Mouse (Mus musculus) adrenal gland, postnatal 10 days (tissue): ENCODE measurements around the gene Slc4a2. TPM values are rescaled to one million over a fixed set of nuclear protein-coding genes. Genes with fewer than 3 reads are reported as not detected.

Experiments
- DNase-seq: peaks from one replicate; pipeline ENCODE4 v3.0.0; 2021; ENCODE audit warnings: mixed read lengths
- long read RNA-seq, 2 experiments: library from polyadenylated mRNA; stranded (forward); transcript quantifications; one replicate each; pipeline ENCODE4 v2.0.0; 2021
- total RNA-seq, 2 experiments: library from RNA; stranded (reverse); gene quantifications; 2 replicates each; pipeline ENCODE4 v1.2.3; 2021

The Slc4a2 gene
- 10 to 100 TPM; 58.7 to 60.9 TPM for total RNA-seq
- long read RNA-seq, experiment 1, full-length matches to known transcripts: 19 of 47 reads
- long read RNA-seq, experiment 1, partial matches to known transcripts: 21 of 47 reads
- long read RNA-seq, experiment 1, other reads (novel, unspliced or antisense): 7 of 47 reads
- long read RNA-seq, experiment 2, full-length matches to known transcripts: 22 of 45 reads
- long read RNA-seq, experiment 2, partial matches to known transcripts: 12 of 45 reads
- long read RNA-seq, experiment 2, other reads (novel, unspliced or antisense): 11 of 45 reads

- DNase-seq: peak; percentile 97
Measured at GRCm38 (mm10) chr5:24423129-24424003, at the start of gene Slc4a2, which contains the start of gene Cdk5. Slc4a2 (plus strand) TSS chr5:24423837. Cdk5 (minus strand) TSS chr5:24423530.

- DNase-seq: no peak
Measured at GRCm38 (mm10) chr5:24374216-24374615, 49.4 kb upstream of the Slc4a2 start.

GRCm38 (mm10) chr5:24374666-24375328 is 48.8 kb upstream of the Slc4a2 start:
- DNase-seq: no peak

- DNase-seq: no peak
Measured at GRCm38 (mm10) chr5:24378700-24379099, 44.9 kb upstream of the Slc4a2 start.

GRCm38 (mm10) chr5:24379501-24379900 is 44.1 kb upstream of the Slc4a2 start:
- DNase-seq: no peak

GRCm38 (mm10) chr5:24380499-24380898 is 43.1 kb upstream of the Slc4a2 start:
- no peak for DNase-seq

- DNase-seq: no peak
Measured at GRCm38 (mm10) chr5:24381486-24381885, 42.2 kb upstream of the Slc4a2 start.

GRCm38 (mm10) chr5:24381988-24382387 is 41.6 kb upstream of the Slc4a2 start:
- DNase-seq: no peak

GRCm38 (mm10) chr5:24383026-24383859 is 40.4 kb upstream of the Slc4a2 start:
- peak; percentile 94 for DNase-seq

- no peak for DNase-seq
Measured at GRCm38 (mm10) chr5:24384407-24384806, 39.2 kb upstream of the Slc4a2 start.

- no peak for DNase-seq
Measured at GRCm38 (mm10) chr5:24385374-24385773, 38.3 kb upstream of the Slc4a2 start.

- no peak for DNase-seq
Measured at GRCm38 (mm10) chr5:24385887-24386550, 37.6 kb upstream of the Slc4a2 start.

GRCm38 (mm10) chr5:24387264-24388241 is 36.1 kb upstream of the Slc4a2 start:
- peak; percentile 80 for DNase-seq

- DNase-seq: no peak
Measured at GRCm38 (mm10) chr5:24388246-24388915, 35.3 kb upstream of the Slc4a2 start.

GRCm38 (mm10) chr5:24389011-24389657 is 34.5 kb upstream of the Slc4a2 start:
- no peak for DNase-seq

GRCm38 (mm10) chr5:24389658-24390020 is 34.0 kb upstream of the Slc4a2 start:
- no peak for DNase-seq

- DNase-seq: no peak
Measured at GRCm38 (mm10) chr5:24391864-24392263, 31.8 kb upstream of the Slc4a2 start, which contains the start of gene Atg9b. Atg9b (minus strand) TSS chr5:24392143.

- DNase-seq: no peak
Measured at GRCm38 (mm10) chr5:24392724-24393123, 30.9 kb upstream of the Slc4a2 start.
